Mouse (Mus musculus): ENCODE results near the gene Set. TPM values are rescaled to one million over a fixed set of nuclear protein-coding genes. Genes with fewer than 3 reads are reported as not detected.

Set gene
- polyA plus RNA-seq, 1 experiment = 118 TPM

DNA sequence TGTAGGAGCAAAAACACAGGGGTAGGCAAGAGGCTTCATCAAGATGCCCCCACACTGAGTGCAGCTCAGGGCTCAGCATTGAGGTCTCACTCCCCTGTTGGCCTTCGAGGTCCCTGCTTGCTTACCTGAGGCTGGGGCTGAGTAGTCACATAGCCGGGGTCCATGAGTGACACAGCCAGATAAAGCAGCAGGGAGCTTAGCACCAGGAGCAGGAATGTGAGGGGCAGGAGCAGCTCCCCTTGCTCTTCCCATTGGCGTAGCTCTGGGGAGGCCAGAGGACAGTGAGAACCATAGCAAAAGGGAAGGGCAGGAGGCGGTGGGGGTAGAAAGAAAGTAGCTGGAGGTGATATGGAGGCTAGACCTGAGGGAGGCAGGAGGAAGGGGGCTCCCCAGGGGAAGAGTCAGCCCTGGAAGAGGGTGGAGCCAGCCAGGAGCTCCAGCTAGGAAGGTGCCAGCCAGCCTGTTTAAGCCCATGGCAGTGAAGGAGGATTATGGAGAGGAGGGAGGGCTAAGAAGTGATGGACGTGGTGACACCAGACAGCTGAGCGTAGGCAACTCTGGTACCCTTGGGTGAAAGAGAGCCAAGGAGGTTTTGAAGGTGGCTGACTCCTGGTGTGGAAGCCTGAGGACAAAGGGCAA is 35.2 kb downstream of the Set start:
- H3K4me2 ChIP-seq (ENCODE audit: low read depth) = peak overlapping the region; percentile 80
- no peak overlapping the region for H3ac ChIP-seq (ENCODE audit: control insufficient read depth, insufficient read length)
- TF ChIP-seq MYOG (IDR thresholded peaks at IDR 0.05; ENCODE audit: control insufficient read depth in 1 of 3, insufficient read depth in 1 of 3, insufficient read length in 2 of 3, low read depth in 2 of 3) = no peak
- TF ChIP-seq E2F4 (IDR thresholded peaks at IDR 0.05; ENCODE audit: insufficient read depth) = no peak
- no peak for TF ChIP-seq POLR2A (IDR thresholded peaks at IDR 0.05; ENCODE audit: insufficient read length, low read depth)
- TF ChIP-seq TCF12 (IDR thresholded peaks at IDR 0.05; ENCODE audit: insufficient read depth, poor library complexity, severe bottlenecking) = no peak
- no peak for TF ChIP-seq MAX (IDR thresholded peaks at IDR 0.05; ENCODE audit: low read depth)
- no peak for TF ChIP-seq POLR2AphosphoS2 (IDR thresholded peaks at IDR 0.05; ENCODE audit: insufficient read length, low read depth)
- no peak for TF ChIP-seq USF1 (IDR thresholded peaks at IDR 0.05; ENCODE audit: low read depth)
- TF ChIP-seq REST (IDR thresholded peaks at IDR 0.05; ENCODE audit: insufficient read depth, insufficient read length) = no peak
- TF ChIP-seq SRF (IDR thresholded peaks at IDR 0.05; ENCODE audit: control insufficient read depth, insufficient read length, low read depth) = no peak
- no peak for TF ChIP-seq TCF3 (IDR thresholded peaks at IDR 0.05; ENCODE audit: insufficient read length, low read depth)
- TF ChIP-seq CEBPB (IDR thresholded peaks at IDR 0.05; ENCODE audit: insufficient read depth, poor library complexity, severe bottlenecking) = no peak
- TF ChIP-seq MYOD1 (IDR thresholded peaks at IDR 0.05; ENCODE audit: control insufficient read depth in 1 of 3, insufficient read length in 2 of 3, low read depth in 2 of 3) = no peak
- peaks cover 11% of the 10 kb centered on the region for H3K79me2 ChIP-seq (ENCODE audit: control insufficient read depth, insufficient read depth)
- no peaks in the 10 kb centered on the region for H3K27me3 ChIP-seq (ENCODE audit: control insufficient read depth, insufficient read depth, insufficient read length)
- H3K36me3 ChIP-seq (ENCODE audit: control insufficient read depth, insufficient read depth) = no peaks in the 10 kb centered on the region
- H3K4me3 ChIP-seq = peak overlapping the region; percentile 46

DNA sequence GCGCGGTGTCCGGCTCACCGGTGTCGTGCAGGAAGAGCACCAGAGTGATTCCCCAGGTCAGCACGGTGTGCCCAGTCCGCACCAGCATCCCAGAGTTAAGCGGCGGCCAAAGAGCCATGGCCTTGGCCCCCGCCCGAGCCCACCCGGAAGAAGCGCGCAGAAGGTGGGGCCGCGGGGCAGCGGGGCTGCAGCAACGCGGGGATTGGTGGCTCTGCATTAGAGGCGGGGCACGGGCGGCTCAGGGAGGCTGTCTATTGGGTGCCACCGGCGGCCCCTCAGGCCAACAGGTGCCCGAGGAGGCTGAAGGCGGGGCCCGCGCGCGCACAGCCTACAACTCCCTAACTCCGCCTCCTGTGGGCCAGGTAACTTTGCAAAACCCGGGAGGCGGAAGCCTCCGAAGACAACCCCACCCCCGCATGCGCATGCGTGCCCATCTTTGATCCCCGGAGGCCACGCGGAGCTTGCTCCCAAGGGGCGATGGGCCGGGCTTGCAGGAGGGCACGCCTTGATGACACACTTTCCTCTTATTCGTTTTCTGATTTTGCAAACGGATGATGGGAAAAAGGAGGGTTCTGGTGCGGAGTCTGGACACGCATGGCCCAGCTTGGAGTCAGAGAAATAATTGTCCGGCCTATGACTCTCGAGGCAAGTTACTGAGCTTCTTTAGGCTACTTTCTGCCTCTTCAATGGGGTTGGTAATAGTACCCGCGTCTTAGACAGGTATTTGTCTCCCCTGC is 36.5 kb downstream of the Set start, which contains the start of gene Zdhhc12:
Zdhhc12 (minus strand) TSS at position 178 of the 737 bp plus-strand sequence.
- Histone ChIP-seq H3K27me3 (ENCODE audit: control insufficient read depth, insufficient read depth, insufficient read length) (no peaks in the 10 kb centered on the region), H3K4me3 (peak within 1 kb of the TSS; percentile 46), H3K79me2 (ENCODE audit: control insufficient read depth, insufficient read depth) (peaks cover 11% of the 10 kb centered on the region), H3K4me2 (ENCODE audit: low read depth) (peak within 1 kb of the TSS; percentile 80), H3ac (ENCODE audit: control insufficient read depth, insufficient read length) (peak within 1 kb of the TSS; percentile 56), H3K36me3 (ENCODE audit: control insufficient read depth, insufficient read depth) (no peaks in the 10 kb centered on the region)
- TF ChIP-seq MYOD1 (IDR thresholded peaks at IDR 0.05; ENCODE audit: control insufficient read depth in 1 of 3, insufficient read length in 2 of 3, low read depth in 2 of 3) (peak in 1 of 3 experiments; percentile 48), POLR2A (IDR thresholded peaks at IDR 0.05; ENCODE audit: insufficient read length, low read depth) (peak; percentile 54), MYOG (IDR thresholded peaks at IDR 0.05; ENCODE audit: control insufficient read depth in 1 of 3, insufficient read depth in 1 of 3, insufficient read length in 2 of 3, low read depth in 2 of 3) (peak in 1 of 3 experiments; percentile 20), USF1 (IDR thresholded peaks at IDR 0.05; ENCODE audit: low read depth) (no peak), POLR2AphosphoS2 (IDR thresholded peaks at IDR 0.05; ENCODE audit: insufficient read length, low read depth) (peak; percentile 49)

GRCm38 (mm10) chr2:30094208-30094588 is 37.0 kb downstream of the Set start:
- H3ac ChIP-seq (ENCODE audit: control insufficient read depth, insufficient read length) = peak overlapping the region; percentile 56
- H3K4me3 ChIP-seq = peak overlapping the region; percentile 46
- H3K36me3 ChIP-seq (ENCODE audit: control insufficient read depth, insufficient read depth) = no peaks in the 10 kb centered on the region
- no peaks in the 10 kb centered on the region for H3K27me3 ChIP-seq (ENCODE audit: control insufficient read depth, insufficient read depth, insufficient read length)
- H3K79me2 ChIP-seq (ENCODE audit: control insufficient read depth, insufficient read depth) = peaks cover 11% of the 10 kb centered on the region
- TF ChIP-seq CEBPB (IDR thresholded peaks at IDR 0.05; ENCODE audit: insufficient read depth, poor library complexity, severe bottlenecking) = no peak
- TF ChIP-seq MYOD1 (IDR thresholded peaks at IDR 0.05; ENCODE audit: control insufficient read depth in 1 of 3, insufficient read length in 2 of 3, low read depth in 2 of 3) = no peak
- TF ChIP-seq TCF3 (IDR thresholded peaks at IDR 0.05; ENCODE audit: insufficient read length, low read depth) = no peak
- TF ChIP-seq TCF12 (IDR thresholded peaks at IDR 0.05; ENCODE audit: insufficient read depth, poor library complexity, severe bottlenecking) = no peak
- TF ChIP-seq SRF (IDR thresholded peaks at IDR 0.05; ENCODE audit: control insufficient read depth, insufficient read length, low read depth) = no peak
- TF ChIP-seq MAX (IDR thresholded peaks at IDR 0.05; ENCODE audit: low read depth) = no peak
- no peak for TF ChIP-seq E2F4 (IDR thresholded peaks at IDR 0.05; ENCODE audit: insufficient read depth)
- no peak for TF ChIP-seq MYOG (IDR thresholded peaks at IDR 0.05; ENCODE audit: control insufficient read depth in 1 of 3, insufficient read depth in 1 of 3, insufficient read length in 2 of 3, low read depth in 2 of 3)
- TF ChIP-seq REST (IDR thresholded peaks at IDR 0.05; ENCODE audit: insufficient read depth, insufficient read length) = no peak
- TF ChIP-seq USF1 (IDR thresholded peaks at IDR 0.05; ENCODE audit: low read depth) = no peak
- TF ChIP-seq POLR2A (IDR thresholded peaks at IDR 0.05; ENCODE audit: insufficient read length, low read depth) = no peak
- TF ChIP-seq POLR2AphosphoS2 (IDR thresholded peaks at IDR 0.05; ENCODE audit: insufficient read length, low read depth) = no peak
- peak overlapping the region; percentile 76 for H3K4me2 ChIP-seq (ENCODE audit: low read depth)

DNA sequence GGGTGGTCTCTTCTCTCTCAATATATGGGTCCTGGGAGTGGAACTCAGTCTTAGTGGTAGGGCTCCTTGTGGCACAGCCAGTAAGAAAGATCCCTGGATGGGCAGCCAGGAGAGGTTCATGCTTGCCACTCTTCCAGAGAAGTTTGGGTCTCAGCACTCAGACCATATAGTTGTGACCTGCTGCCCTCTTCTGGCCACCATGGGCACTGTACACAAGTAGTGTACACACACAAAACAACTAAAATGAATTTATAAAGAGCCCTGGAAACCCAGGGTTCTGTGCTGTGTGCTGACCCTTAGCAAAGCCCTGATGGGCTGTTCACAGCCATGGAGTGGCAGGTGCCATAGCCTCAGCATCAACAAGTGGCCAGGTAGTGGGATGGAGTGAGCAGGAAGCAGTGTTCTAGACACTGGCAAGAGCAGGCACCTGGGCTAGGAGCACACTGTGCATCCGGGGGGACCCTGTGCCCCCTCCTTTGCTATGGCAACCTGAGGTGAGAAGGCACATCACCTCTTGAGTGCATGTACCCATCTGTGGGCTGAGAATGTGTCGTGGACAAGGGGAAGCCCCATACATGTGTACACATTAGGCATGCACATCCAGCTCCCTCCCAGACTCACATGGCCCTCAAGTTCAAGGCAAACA is 38.8 kb downstream of the Set start:
- H3K4me2 ChIP-seq (ENCODE audit: low read depth) = no peak overlapping the region
- no peaks in the 10 kb centered on the region for H3K27me3 ChIP-seq (ENCODE audit: control insufficient read depth, insufficient read depth, insufficient read length)
- no peaks in the 10 kb centered on the region for H3K36me3 ChIP-seq (ENCODE audit: control insufficient read depth, insufficient read depth)
- peak overlapping the region; percentile 46 for H3K4me3 ChIP-seq
- H3ac ChIP-seq (ENCODE audit: control insufficient read depth, insufficient read length) = no peak overlapping the region
- H3K79me2 ChIP-seq (ENCODE audit: control insufficient read depth, insufficient read depth) = peaks cover 11% of the 10 kb centered on the region
- TF ChIP-seq REST (IDR thresholded peaks at IDR 0.05; ENCODE audit: insufficient read depth, insufficient read length) = no peak
- TF ChIP-seq POLR2AphosphoS2 (IDR thresholded peaks at IDR 0.05; ENCODE audit: insufficient read length, low read depth) = peak; percentile 20
- no peak for TF ChIP-seq POLR2A (IDR thresholded peaks at IDR 0.05; ENCODE audit: insufficient read length, low read depth)
- no peak for TF ChIP-seq MYOD1 (IDR thresholded peaks at IDR 0.05; ENCODE audit: control insufficient read depth in 1 of 3, insufficient read length in 2 of 3, low read depth in 2 of 3)
- TF ChIP-seq SRF (IDR thresholded peaks at IDR 0.05; ENCODE audit: control insufficient read depth, insufficient read length, low read depth) = no peak
